Mouse (Mus musculus) heart, embryonic 11.5 days (tissue): ENCODE results near the gene Zbed5. TPM values are rescaled to one million over a fixed set of nuclear protein-coding genes. Genes with fewer than 3 reads are reported as not detected.
"Not testable (repeated sequence)": the region's sequence is repeated elsewhere in the genome, so short reads cannot be mapped to it uniquely, and the experiment has no call there.

Source experiments
- ATAC-seq: fragments of 200-750 bp; cut with Nextera tagmentation; replicated peaks from 2 replicates; pipeline ENCODE4 v1.8.0; 2017; ENCODE audit warnings: moderate library complexity; ENCODE audit not compliant: insufficient number of reproducible peaks, low FRiP score, low TSS enrichment
- H3K27ac ChIP-seq: fragments of 300-500 bp; sonication (generic); 2 replicates; pipeline ENCODE4 v1.5.1; 2014; ENCODE audit warnings: mild to moderate bottlenecking, low read depth, low read length
- H3K27me3 ChIP-seq: fragments of 300-500 bp; sonication (generic); 2 replicates; pipeline ENCODE4 v1.6.1; 2014; ENCODE audit warnings: mild to moderate bottlenecking, low read length, mixed read lengths; ENCODE audit not compliant: control insufficient read depth, insufficient read depth
- H3K36me3 ChIP-seq: fragments of 300-500 bp; sonication (generic); 2 replicates; pipeline ENCODE4 v1.6.1; 2014; ENCODE audit warnings: mild to moderate bottlenecking, low read length, moderate library complexity, mixed read lengths; ENCODE audit not compliant: control insufficient read depth, insufficient read depth
- H3K4me1 ChIP-seq: fragments of 300-500 bp; sonication (generic); 2 replicates; pipeline ENCODE4 v1.6.1; 2014; ENCODE audit warnings: low read length; ENCODE audit not compliant: control insufficient read depth, insufficient read depth
- H3K4me2 ChIP-seq: fragments of 300-500 bp; sonication (generic); 2 replicates; pipeline ENCODE4 v1.6.1; 2014; ENCODE audit warnings: mild to moderate bottlenecking, moderate library complexity
- H3K4me3 ChIP-seq: fragments of 300-500 bp; sonication (generic); 2 replicates; pipeline ENCODE4 v1.5.1; 2014; ENCODE audit warnings: low read depth, low read length
- H3K9ac ChIP-seq: fragments of 300-500 bp; sonication (generic); 2 replicates; pipeline ENCODE4 v1.6.1; 2014; ENCODE audit warnings: mild to moderate bottlenecking, low read depth, low read length, moderate library complexity
- H3K9me3 ChIP-seq: fragments of 300-500 bp; sonication (generic); replicated peaks from 2 replicates; pipeline ENCODE4 v1.6.1; 2016; ENCODE audit warnings: low read length; ENCODE audit not compliant: control insufficient read depth
- WGBS: fragments of 180-500 bp; shearing (Covaris S2); extraction: QIAGEN DNeasy Blood & Tissue Kit; methylation state at CpG from one replicate; pipeline ENCODE4 v1.1.7; 2014; ENCODE audit not compliant: insufficient replicate concordance; 5-methylcytosine and 5-hydroxymethylcytosine counted together
- polyA plus RNA-seq: library from polyadenylated mRNA; unstranded; fragments of >200 nt; fragmentation: Nextera tagmentation; extraction: Ambion mirVana; gene quantifications from 2 replicates; pipeline ENCODE4 v1.2.1, GENCODE M21; 2014

The Zbed5 gene
- polyA plus RNA-seq, 1 experiment from 2014 or later, result 4.8 TPM

DNA sequence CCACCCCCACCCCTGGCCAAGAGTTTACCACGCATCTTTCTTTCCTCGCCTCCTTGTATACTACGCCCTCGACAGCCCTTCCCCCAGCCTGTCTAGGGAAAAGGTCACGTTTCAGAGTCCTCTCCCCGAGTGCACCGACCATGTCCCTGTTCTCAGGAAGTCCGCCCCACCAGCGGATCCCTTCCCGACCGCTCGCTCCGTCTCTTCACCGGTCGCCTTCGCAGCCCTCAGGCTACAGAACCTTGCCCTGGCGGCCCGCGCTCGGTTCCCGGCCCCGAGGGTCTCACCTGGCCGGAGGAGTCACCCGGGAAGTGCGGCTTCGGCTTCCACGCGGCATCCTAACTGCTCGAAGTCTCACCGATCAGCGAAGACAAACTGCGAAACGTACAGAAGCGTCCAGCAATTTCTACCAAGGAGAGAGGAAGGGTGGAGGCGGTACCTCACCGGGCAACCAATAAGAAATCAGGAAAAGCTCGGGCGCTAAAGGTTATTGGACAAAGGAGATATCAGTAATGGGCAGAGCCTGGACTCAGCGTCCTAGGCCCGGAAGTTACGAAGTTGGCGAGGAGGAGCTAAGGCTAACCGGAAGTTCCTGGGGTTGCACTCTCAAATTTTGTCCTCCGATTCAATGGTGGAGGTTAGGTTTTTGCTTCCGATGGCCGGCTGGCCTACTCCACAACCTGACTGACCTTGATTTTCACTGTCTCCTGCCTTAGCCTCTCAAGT is 8.4 kb upstream of the Zbed5 start, which contains the start of gene Chchd2:
Gene Chchd2 (minus strand): TSS at position 560 of the 726 bp plus-strand sequence.
- H3K9ac ChIP-seq, result peak within 1 kb of the TSS; percentile 93
- ATAC-seq, result peak; percentile 98
- H3K27me3 ChIP-seq, result no peaks in the 10 kb centered on the region
- under 1% methylated on average over 46 of the region's 46 CpGs for WGBS
- no peaks in the 10 kb centered on the region for H3K9me3 ChIP-seq
- peak within 1 kb of the TSS; percentile 93 for H3K4me2 ChIP-seq
- H3K4me3 ChIP-seq, result peak within 1 kb of the TSS; percentile 85
- peaks cover 3% of the 10 kb centered on the region; the same call in 1 of the 2 replicates for H3K4me1 ChIP-seq
- peaks cover 12% of the 10 kb centered on the region for H3K36me3 ChIP-seq
- H3K27ac ChIP-seq, result peak within 1 kb of the TSS; percentile 95

DNA sequence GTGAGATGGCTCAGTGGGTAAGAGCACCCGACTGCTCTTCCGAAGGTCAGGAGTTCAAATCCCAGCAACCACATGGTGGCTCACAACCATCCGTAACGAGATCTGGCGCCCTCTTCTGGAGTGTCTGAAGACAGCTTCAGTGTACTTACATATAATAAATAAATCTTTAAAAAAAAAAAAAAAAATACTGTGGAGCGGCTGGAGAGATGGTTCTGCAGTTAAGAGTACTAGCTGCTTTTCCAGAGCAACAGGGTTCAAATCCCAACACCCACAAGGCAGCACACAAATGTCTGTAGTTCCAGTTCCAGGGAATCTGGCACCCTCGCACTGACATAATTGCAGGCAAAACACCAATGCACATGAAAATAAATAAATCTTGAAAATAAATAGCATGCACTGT is 5.1 kb upstream of the Zbed5 start:
- H3K9ac ChIP-seq, H3K36me3 ChIP-seq, H3K4me3 ChIP-seq, H3K27ac ChIP-seq, H3K4me1 ChIP-seq, H3K27me3 ChIP-seq, H3K4me2 ChIP-seq, H3K9me3 ChIP-seq, ATAC-seq: not testable (repeated sequence)
- 72% methylated on average over 4 of the region's 7 CpGs for WGBS

DNA sequence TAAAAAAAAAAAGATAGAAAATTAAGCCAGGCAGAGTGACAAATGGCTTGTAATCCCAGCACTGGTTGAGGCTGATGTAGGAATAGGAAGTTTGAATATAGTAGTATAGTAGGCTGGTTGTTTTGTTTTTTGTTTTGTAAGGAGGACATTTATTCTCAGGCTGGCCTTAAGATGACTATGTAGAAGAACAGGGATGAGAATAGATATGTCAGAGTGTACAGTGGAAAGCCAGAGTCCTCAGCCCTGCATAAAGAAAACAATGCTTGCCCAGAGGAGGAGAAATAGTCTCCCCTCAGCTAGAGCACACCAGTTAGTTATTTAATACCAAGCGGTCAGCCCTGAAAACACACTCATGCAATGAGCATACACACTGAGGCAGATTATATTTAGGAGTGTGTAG is 2.9 kb downstream of the Zbed5 start, which contains the start of gene Phkg1:
Gene Phkg1 (minus strand): TSS at position 101 of the 400 bp plus-strand sequence.
- no peak within 1 kb of the TSS for H3K9ac ChIP-seq
- no peak within 1 kb of the TSS for H3K4me3 ChIP-seq
- H3K4me1 ChIP-seq, result peaks cover 2% of the 10 kb centered on the region; the same call in 1 of the 2 replicates
- no peak within 1 kb of the TSS for H3K4me2 ChIP-seq
- no peak within 1 kb of the TSS for H3K27ac ChIP-seq
- no peaks in the 10 kb centered on the region for H3K36me3 ChIP-seq
- 92% methylated on average over 1 of the region's 1 CpGs for WGBS
- H3K27me3 ChIP-seq, result no peaks in the 10 kb centered on the region
- no peaks in the 10 kb centered on the region for H3K9me3 ChIP-seq
- no peak for ATAC-seq

DNA sequence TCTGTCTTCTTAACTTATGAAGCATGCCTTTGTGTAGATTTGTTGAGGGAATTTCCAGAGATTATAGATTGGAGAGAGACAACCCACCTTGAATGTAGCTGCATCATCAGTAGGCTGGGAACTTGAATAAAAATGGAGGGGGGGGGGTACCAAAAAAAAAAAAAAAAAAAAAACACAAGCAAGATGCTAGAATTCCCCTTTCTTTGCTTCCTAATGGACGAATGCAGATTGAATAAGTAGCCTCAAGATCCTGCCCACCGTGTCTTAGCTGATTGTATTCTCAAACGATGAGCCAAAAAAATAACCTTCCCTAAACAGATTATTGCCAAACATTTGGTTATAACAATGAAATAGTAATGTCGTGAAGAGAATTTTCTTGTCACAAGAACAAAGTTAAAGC is 12.3 kb downstream of the Zbed5 start:
- Histone ChIP-seq H3K9ac (peak overlapping the region; percentile 82), H3K4me3 (peak overlapping the region; percentile 61), H3K27ac (no peak overlapping the region), H3K36me3 (no peaks in the 10 kb centered on the region), H3K9me3 (no peaks in the 10 kb centered on the region), H3K27me3 (no peaks in the 10 kb centered on the region), H3K4me1 (no peaks in the 10 kb centered on the region), H3K4me2 (peak overlapping the region; percentile 90)
- no peak for ATAC-seq
- WGBS, result 33% methylated on average over 4 of the region's 4 CpGs

DNA sequence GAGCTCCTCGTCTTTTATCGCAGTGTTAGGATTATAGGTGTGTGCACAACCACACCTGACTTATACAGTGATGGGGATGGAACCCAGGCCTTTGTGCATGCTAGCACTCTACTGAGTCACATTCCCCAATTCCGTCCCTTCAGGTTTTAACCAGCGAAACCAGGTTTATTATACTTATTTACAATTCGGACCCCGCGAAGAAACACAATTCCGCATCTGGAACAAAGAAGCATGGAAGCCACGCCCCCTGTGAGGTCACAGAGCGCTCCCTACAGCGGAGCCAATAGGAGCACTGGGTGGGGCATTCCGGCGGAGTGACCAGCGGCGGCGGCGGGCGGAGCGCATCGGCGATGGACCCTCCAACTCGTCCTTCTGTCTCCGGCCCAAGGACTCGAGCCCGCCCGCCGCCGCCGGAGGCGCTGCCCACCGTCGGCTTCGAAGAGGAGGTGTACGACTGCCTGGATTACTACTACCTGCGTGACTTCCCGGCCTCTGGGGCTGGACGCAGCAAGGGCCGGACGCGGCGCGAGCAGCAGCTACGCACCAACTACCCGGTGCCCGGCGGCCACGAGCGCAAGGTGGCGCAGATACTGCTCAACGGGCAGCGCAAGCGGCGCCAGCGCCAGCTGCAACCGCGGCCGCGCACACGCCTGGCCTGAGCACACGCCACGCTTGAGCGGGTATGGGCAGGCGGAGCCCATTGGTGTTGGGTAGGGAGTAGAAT is 12.9 kb downstream of the Zbed5 start, which contains the start of gene Nupr1l:
Gene Nupr1l (plus strand): TSS at position 299 of the 724 bp plus-strand sequence.
- Histone ChIP-seq H3K4me3 (peak within 1 kb of the TSS; percentile 61), H3K27ac (peak within 1 kb of the TSS; percentile 82), H3K9ac (peak within 1 kb of the TSS; percentile 82), H3K9me3 (no peaks in the 10 kb centered on the region), H3K36me3 (no peaks in the 10 kb centered on the region), H3K27me3 (no peaks in the 10 kb centered on the region), H3K4me2 (peak within 1 kb of the TSS; percentile 90), H3K4me1 (no peaks in the 10 kb centered on the region)
- WGBS, result under 1% methylated on average over 63 of the region's 63 CpGs
- ATAC-seq, result peak; percentile 97

- H3K4me1 ChIP-seq, result no peaks in the 10 kb centered on the region
- H3K9me3 ChIP-seq, result no peaks in the 10 kb centered on the region
- no peaks in the 10 kb centered on the region for H3K27me3 ChIP-seq
- no peak for ATAC-seq
- peak overlapping the region; percentile 90 for H3K4me2 ChIP-seq
- H3K36me3 ChIP-seq, result no peaks in the 10 kb centered on the region
- H3K9ac ChIP-seq, result no peak overlapping the region
- H3K4me3 ChIP-seq, result peak overlapping the region; percentile 61
- WGBS, result 70% methylated on average over 9 of the region's 9 CpGs
- no peak overlapping the region for H3K27ac ChIP-seq
Measured at GRCm38 (mm10) chr5:129909147-129909546, 13.6 kb downstream of the Zbed5 start.

DNA sequence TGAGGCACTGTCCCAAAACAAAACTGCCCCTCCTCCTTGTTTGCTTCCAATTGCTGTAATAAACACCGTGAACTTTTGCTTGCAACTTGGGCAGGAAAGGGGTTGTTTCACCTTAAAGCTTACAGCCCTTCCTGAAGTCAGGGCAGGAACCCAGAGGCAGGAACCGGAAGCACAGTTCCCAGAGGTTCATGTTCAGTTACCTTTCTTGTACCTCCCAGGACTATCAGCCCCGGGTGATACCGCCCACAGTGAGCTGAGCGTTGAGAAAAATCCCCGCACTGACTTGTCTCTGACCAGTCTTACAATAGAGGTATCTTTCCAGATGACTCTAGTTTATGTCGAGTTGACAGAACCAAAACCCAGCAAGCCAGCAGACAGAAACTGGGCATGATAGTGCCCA is 14.1 kb downstream of the Zbed5 start:
- no peak overlapping the region for H3K27ac ChIP-seq
- no peak overlapping the region for H3K4me3 ChIP-seq
- H3K9me3 ChIP-seq, result no peaks in the 10 kb centered on the region
- no peak for ATAC-seq
- no peaks in the 10 kb centered on the region for H3K4me1 ChIP-seq
- no peak overlapping the region for H3K4me2 ChIP-seq
- H3K36me3 ChIP-seq, result no peaks in the 10 kb centered on the region
- no peak overlapping the region for H3K9ac ChIP-seq
- WGBS, result 77% methylated on average over 7 of the region's 7 CpGs
- H3K27me3 ChIP-seq, result no peaks in the 10 kb centered on the region

GRCm38 (mm10) chr5:129914024-129914423 is 18.5 kb downstream of the Zbed5 start:
- Histone ChIP-seq H3K9ac (no peak overlapping the region), H3K9me3 (no peaks in the 10 kb centered on the region), H3K4me3 (no peak overlapping the region), H3K27ac (no peak overlapping the region), H3K27me3 (no peaks in the 10 kb centered on the region), H3K4me2 (no peak overlapping the region), H3K4me1 (no peaks in the 10 kb centered on the region), H3K36me3 (no peaks in the 10 kb centered on the region)
- WGBS, result 37% methylated on average over 2 of the region's 2 CpGs
- ATAC-seq, result no peak
